Mouse (Mus musculus) cortical plate, adult 2 months (tissue): ENCODE data around the gene Ppef2. TPM values are rescaled to one million over a fixed set of nuclear protein-coding genes. Genes with fewer than 3 reads are reported as not detected.

Source experiments
- H3K27ac ChIP-seq: fragments of 200-500 bp; 2 replicates; pipeline ENCODE4 v1.5.1; 2012; ENCODE audit warnings: low read length, control low read depth, inconsistent platforms; ENCODE audit not compliant: insufficient read depth
- H3K4me1 ChIP-seq: fragments of 200-500 bp; 2 replicates; pipeline ENCODE4 v1.6.1; 2011; ENCODE audit warnings: low read length; ENCODE audit not compliant: control insufficient read depth, insufficient read depth
- H3K4me3 ChIP-seq: fragments of 200-500 bp; 2 replicates; pipeline ENCODE4 v1.5.1; 2011; ENCODE audit warnings: mild to moderate bottlenecking, low read length, control low read depth; ENCODE audit not compliant: insufficient read depth
- CTCF ChIP-seq: fragments of 200-500 bp; IDR thresholded peaks from 2 replicates; pipeline ENCODE4 v1.5.1; 2011; ENCODE audit warnings: mild to moderate bottlenecking, control low read depth, low read length; ENCODE audit not compliant: insufficient read depth; ENCODE audit errors: extremely low read depth
- POLR2A ChIP-seq: fragments of 200-500 bp; IDR thresholded peaks from 2 replicates; pipeline ENCODE4 v1.6.1; 2011; ENCODE audit warnings: mild to moderate bottlenecking, low read length, control low read depth; ENCODE audit not compliant: insufficient read depth; ENCODE audit errors: extremely low read depth
- polyA plus RNA-seq: library from polyadenylated mRNA; depleted of rRNA; stranded (reverse); fragments of >200 nt; gene quantifications from 2 replicates; pipeline ENCODE4 v1.2.3, GENCODE M21; 2012; rRNA removed

Ppef2 gene
- 0.98 and 2.4 TPM in 2 replicates for polyA plus RNA-seq

- Histone ChIP-seq H3K27ac (no peak within 1 kb of the TSS), H3K4me3 (no peak within 1 kb of the TSS), H3K4me1 (no peaks in the 10 kb centered on the region)
- TF ChIP-seq POLR2A (no peak), CTCF (no peak)
Observed at GRCm38 (mm10) chr5:92256218-92256617, at the start of gene Ppef2. Gene Ppef2, minus strand, starts transcription at chr5:92256278.

- Histone ChIP-seq H3K4me1 (peaks cover 4% of the 10 kb centered on the region), H3K27ac (no peak overlapping the region), H3K4me3 (no peak overlapping the region)
- TF ChIP-seq CTCF: no peak
- TF ChIP-seq POLR2A: no peak
Observed at GRCm38 (mm10) chr5:92304291-92304690, 48.2 kb upstream of the Ppef2 start.

DNA sequence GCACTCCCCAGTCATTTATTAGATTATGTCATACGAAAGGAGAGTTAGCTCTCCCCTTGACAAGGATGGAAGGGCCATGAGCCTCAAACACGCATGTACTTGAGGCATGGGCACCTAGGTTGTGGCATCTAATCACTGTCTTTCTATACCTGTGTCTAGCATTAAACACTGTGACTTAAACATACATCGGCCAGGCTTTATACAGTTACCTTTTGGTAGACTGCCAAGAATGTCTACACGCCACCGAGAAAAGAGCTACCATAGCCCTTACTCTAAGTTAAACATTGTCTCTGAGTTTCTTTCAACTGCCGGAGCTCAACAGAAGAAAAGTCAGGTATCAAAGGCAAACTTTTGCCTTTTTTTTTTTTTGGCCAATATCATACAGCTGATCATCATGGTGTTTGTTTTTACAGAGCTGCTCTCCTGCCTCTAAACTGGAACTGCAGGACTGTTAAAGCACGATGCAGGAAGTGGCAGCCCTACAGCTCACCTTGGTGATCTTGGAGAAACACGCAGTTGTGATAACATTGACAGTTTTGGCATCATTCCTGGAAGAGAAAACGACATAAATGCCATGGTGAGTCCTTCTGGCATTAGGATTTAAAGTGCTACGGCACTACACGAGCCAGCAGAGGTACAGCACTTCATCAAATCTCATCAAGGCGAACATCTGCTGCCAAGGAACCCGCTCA lies 46.2 kb upstream of the Ppef2 start:
- H3K4me3 ChIP-seq: no peak overlapping the region
- no peaks in the 10 kb centered on the region; the same call in 1 of the 2 replicates for H3K4me1 ChIP-seq
- H3K27ac ChIP-seq: no peak overlapping the region
- TF ChIP-seq CTCF (no peak), POLR2A (no peak)

- Histone ChIP-seq H3K4me1 (no peaks in the 10 kb centered on the region), H3K4me3 (no peak overlapping the region), H3K27ac (no peak overlapping the region)
- TF ChIP-seq POLR2A: no peak
- TF ChIP-seq CTCF: no peak
Observed at GRCm38 (mm10) chr5:92294525-92294924, 38.4 kb upstream of the Ppef2 start.

- Histone ChIP-seq H3K4me1 (no peaks in the 10 kb centered on the region), H3K27ac (no peak overlapping the region), H3K4me3 (no peak overlapping the region)
- TF ChIP-seq CTCF (no peak), POLR2A (no peak)
Observed at GRCm38 (mm10) chr5:92291652-92292414, 35.8 kb upstream of the Ppef2 start.

GRCm38 (mm10) chr5:92287840-92288239 lies 31.8 kb upstream of the Ppef2 start:
- no peak overlapping the region for H3K4me3 ChIP-seq
- TF ChIP-seq POLR2A (no peak), CTCF (no peak)
- no peaks in the 10 kb centered on the region for H3K4me1 ChIP-seq
- H3K27ac ChIP-seq: no peak overlapping the region

- TF ChIP-seq CTCF (no peak), POLR2A (no peak)
- Histone ChIP-seq H3K4me1 (no peaks in the 10 kb centered on the region; the same call in 1 of the 2 replicates), H3K4me3 (no peak overlapping the region), H3K27ac (no peak overlapping the region)
Observed at GRCm38 (mm10) chr5:92283107-92283506, 27.0 kb upstream of the Ppef2 start.

DNA sequence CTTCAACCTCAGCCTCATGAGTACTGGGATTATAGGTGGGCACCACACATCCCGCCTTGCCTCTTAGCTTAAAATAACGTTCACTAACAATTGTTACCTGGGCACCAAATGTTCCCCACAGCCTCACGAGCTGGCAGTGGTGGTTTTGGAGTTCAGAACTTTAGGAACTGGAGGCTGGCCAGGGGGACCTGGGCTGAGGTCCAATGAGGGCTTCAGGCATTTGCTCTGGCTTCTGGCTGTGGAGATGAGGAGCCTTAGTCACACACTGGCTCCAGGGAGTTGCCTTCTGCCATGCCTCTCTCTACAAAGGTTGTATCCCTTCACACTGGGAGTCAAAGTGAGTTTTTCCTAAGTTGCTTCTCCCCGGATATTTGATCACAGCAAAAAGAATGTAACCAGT lies 26.5 kb upstream of the Ppef2 start:
- Histone ChIP-seq H3K4me3 (no peak overlapping the region), H3K27ac (no peak overlapping the region), H3K4me1 (no peaks in the 10 kb centered on the region; the same call in 1 of the 2 replicates)
- TF ChIP-seq POLR2A (no peak), CTCF (no peak)

DNA sequence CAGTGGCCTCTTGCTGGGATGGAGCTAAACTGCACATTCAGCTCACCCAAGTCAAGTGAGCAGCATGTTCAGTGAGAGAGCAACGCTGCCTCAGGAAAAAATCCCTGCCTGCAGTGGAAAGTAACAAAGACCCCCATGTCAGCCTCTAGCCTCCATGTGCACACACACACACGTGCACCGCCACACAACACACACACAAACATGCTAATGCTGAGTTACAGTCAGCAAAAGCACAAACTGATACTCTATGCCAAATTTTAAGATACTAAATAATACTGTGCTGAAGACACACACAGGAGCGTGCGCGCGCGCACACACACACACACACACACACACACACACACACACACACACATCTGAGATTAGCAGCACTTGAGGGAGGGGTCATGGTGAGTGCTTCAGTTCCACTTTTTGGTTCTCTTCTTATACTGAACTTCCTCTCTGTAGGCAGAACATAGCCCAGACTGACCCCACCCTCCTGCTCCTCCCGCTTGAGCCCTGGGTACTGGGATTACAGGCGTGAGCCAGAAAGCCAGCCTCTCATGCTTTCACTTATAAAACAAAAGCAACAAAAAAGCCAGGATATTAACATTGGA lies 23.0 kb upstream of the Ppef2 start:
- H3K4me3 ChIP-seq: no peak overlapping the region
- TF ChIP-seq POLR2A: no peak
- TF ChIP-seq CTCF: no peak
- no peaks in the 10 kb centered on the region; the same call in 1 of the 2 replicates for H3K4me1 ChIP-seq
- no peak overlapping the region for H3K27ac ChIP-seq
